Mouse (Mus musculus): ENCODE data around the gene Nub1. TPM values are rescaled to one million over a fixed set of nuclear protein-coding genes. Genes with fewer than 3 reads are reported as not detected.

Nub1 gene
- polyA plus RNA-seq (2014; fragmentation: Nextera tagmentation; extraction: Ambion mirVana), result 59.8 and 65.3 TPM in 2 replicates

GRCm38 (mm10) chr5:24685366-24686093 is at the start of gene Nub1:
Nub1 (plus strand) TSS chr5:24685532.
- Histone ChIP-seq H3K4me1 (ENCODE audit: control insufficient read depth, insufficient read depth, low read length) (peaks cover 3% of the 10 kb centered on the region), H3K27ac (ENCODE audit: low read depth, low read length) (peak within 1 kb of the TSS; percentile 89), H3K36me3 (ENCODE audit: control insufficient read depth, insufficient read depth, low read length) (peaks cover 9% of the 10 kb centered on the region; the same call in 1 of the 2 replicates), H3K9ac (ENCODE audit: low read length) (peak within 1 kb of the TSS; percentile 68), H3K4me3 (ENCODE audit: low read depth, low read length) (peak within 1 kb of the TSS; percentile 86), H3K27me3 (replicated peaks; ENCODE audit: control insufficient read depth, insufficient read depth, low read length) (no peaks in the 10 kb centered on the region), H3K9me3 (replicated peaks; ENCODE audit: control insufficient read depth, low read length) (no peaks in the 10 kb centered on the region), H3K4me2 (ENCODE audit: low read length) (peak within 1 kb of the TSS; percentile 61)
- under 1% methylated on average over 53 of the region's 53 CpGs for WGBS
- ATAC-seq, result peak; percentile 95
- DNase-seq (ENCODE audit: low spot score), result peak; percentile 98

- Histone ChIP-seq H3K27ac (ENCODE audit: low read depth, low read length) (no peak overlapping the region), H3K4me2 (ENCODE audit: low read length) (no peak overlapping the region), H3K4me3 (ENCODE audit: low read depth, low read length) (no peak overlapping the region), H3K27me3 (replicated peaks; ENCODE audit: control insufficient read depth, insufficient read depth, low read length) (no peaks in the 10 kb centered on the region), H3K9ac (ENCODE audit: low read length) (no peak overlapping the region), H3K4me1 (ENCODE audit: control insufficient read depth, insufficient read depth, low read length) (peaks cover 5% of the 10 kb centered on the region; the same call in 1 of the 2 replicates), H3K9me3 (replicated peaks; ENCODE audit: control insufficient read depth, low read length) (no peaks in the 10 kb centered on the region), H3K36me3 (ENCODE audit: control insufficient read depth, insufficient read depth, low read length) (no peaks in the 10 kb centered on the region)
- WGBS, result 79% methylated on average over 4 of the region's 4 CpGs
- DNase-seq (ENCODE audit: low spot score), result no peak
- no peak for ATAC-seq
Measured at GRCm38 (mm10) chr5:24636987-24637386, 48.3 kb upstream of the Nub1 start.

GRCm38 (mm10) chr5:24638131-24638530 is 47.2 kb upstream of the Nub1 start:
- DNase-seq (ENCODE audit: low spot score), result no peak
- Histone ChIP-seq H3K27ac (ENCODE audit: low read depth, low read length) (no peak overlapping the region), H3K9ac (ENCODE audit: low read length) (no peak overlapping the region), H3K4me3 (ENCODE audit: low read depth, low read length) (no peak overlapping the region), H3K9me3 (replicated peaks; ENCODE audit: control insufficient read depth, low read length) (no peaks in the 10 kb centered on the region), H3K36me3 (ENCODE audit: control insufficient read depth, insufficient read depth, low read length) (no peaks in the 10 kb centered on the region), H3K4me1 (ENCODE audit: control insufficient read depth, insufficient read depth, low read length) (peaks cover 5% of the 10 kb centered on the region; the same call in 1 of the 2 replicates), H3K27me3 (replicated peaks; ENCODE audit: control insufficient read depth, insufficient read depth, low read length) (no peaks in the 10 kb centered on the region), H3K4me2 (ENCODE audit: low read length) (no peak overlapping the region)
- WGBS, result 55% methylated on average over 6 of the region's 6 CpGs
- no peak for ATAC-seq

- Histone ChIP-seq H3K27me3 (replicated peaks; ENCODE audit: control insufficient read depth, insufficient read depth, low read length) (no peaks in the 10 kb centered on the region), H3K27ac (ENCODE audit: low read depth, low read length) (no peak overlapping the region), H3K9me3 (replicated peaks; ENCODE audit: control insufficient read depth, low read length) (no peaks in the 10 kb centered on the region), H3K4me2 (ENCODE audit: low read length) (no peak overlapping the region), H3K4me1 (ENCODE audit: control insufficient read depth, insufficient read depth, low read length) (peaks cover 5% of the 10 kb centered on the region; the same call in 1 of the 2 replicates), H3K36me3 (ENCODE audit: control insufficient read depth, insufficient read depth, low read length) (no peaks in the 10 kb centered on the region), H3K9ac (ENCODE audit: low read length) (no peak overlapping the region), H3K4me3 (ENCODE audit: low read depth, low read length) (no peak overlapping the region)
- ATAC-seq, result peak; percentile 49; the same call in 1 of the 2 replicates
- 71% methylated on average over 6 of the region's 6 CpGs for WGBS
- peak; percentile 64 for DNase-seq (ENCODE audit: low spot score)
Measured at GRCm38 (mm10) chr5:24639081-24639480, 46.3 kb upstream of the Nub1 start.

GRCm38 (mm10) chr5:24645454-24645853 is 39.9 kb upstream of the Nub1 start:
- Histone ChIP-seq H3K4me3 (ENCODE audit: low read depth, low read length) (no peak overlapping the region), H3K36me3 (ENCODE audit: control insufficient read depth, insufficient read depth, low read length) (no peaks in the 10 kb centered on the region), H3K27ac (ENCODE audit: low read depth, low read length) (no peak overlapping the region), H3K27me3 (replicated peaks; ENCODE audit: control insufficient read depth, insufficient read depth, low read length) (no peaks in the 10 kb centered on the region), H3K9me3 (replicated peaks; ENCODE audit: control insufficient read depth, low read length) (no peaks in the 10 kb centered on the region), H3K4me1 (ENCODE audit: control insufficient read depth, insufficient read depth, low read length) (no peaks in the 10 kb centered on the region), H3K4me2 (ENCODE audit: low read length) (no peak overlapping the region), H3K9ac (ENCODE audit: low read length) (no peak overlapping the region)
- ATAC-seq (no peak), DNase-seq (ENCODE audit: low spot score) (no peak)
- 56% methylated on average over 1 of the region's 1 CpGs for WGBS

- H3K4me2 ChIP-seq (ENCODE audit: low read length), result no peak overlapping the region
- no peaks in the 10 kb centered on the region for H3K36me3 ChIP-seq (ENCODE audit: control insufficient read depth, insufficient read depth, low read length)
- no peak overlapping the region for H3K4me3 ChIP-seq (ENCODE audit: low read depth, low read length)
Measured at GRCm38 (mm10) chr5:24649231-24649630, 36.1 kb upstream of the Nub1 start.

GRCm38 (mm10) chr5:24649701-24650100 is 35.6 kb upstream of the Nub1 start:
- H3K36me3 ChIP-seq (ENCODE audit: control insufficient read depth, insufficient read depth, low read length), result no peaks in the 10 kb centered on the region

More at GRCm38 (mm10) chr5:24649231-24649630, 36.1 kb upstream of the Nub1 start:
- no peak for ATAC-seq
- DNase-seq (ENCODE audit: low spot score), result no peak
- whole genome bisulfite sequencing, result 71% methylated on average over 4 of the region's 4 CpGs
- no peaks in the 10 kb centered on the region for H3K9me3 ChIP-seq (replicated peaks; ENCODE audit: control insufficient read depth, low read length)
- H3K9ac ChIP-seq (ENCODE audit: low read length), result no peak overlapping the region
- H3K4me1 ChIP-seq (ENCODE audit: control insufficient read depth, insufficient read depth, low read length), result no peaks in the 10 kb centered on the region
- no peaks in the 10 kb centered on the region for H3K27me3 ChIP-seq (replicated peaks; ENCODE audit: control insufficient read depth, insufficient read depth, low read length)
- H3K27ac ChIP-seq (ENCODE audit: low read depth, low read length), result no peak overlapping the region

GRCm38 (mm10) chr5:24651356-24651755 is 34.0 kb upstream of the Nub1 start:
- H3K4me3 ChIP-seq (ENCODE audit: low read depth, low read length), result no peak overlapping the region
- H3K4me2 ChIP-seq (ENCODE audit: low read length), result no peak overlapping the region
- WGBS, result 84% methylated on average over 6 of the region's 6 CpGs
- H3K4me1 ChIP-seq (ENCODE audit: control insufficient read depth, insufficient read depth, low read length), result no peaks in the 10 kb centered on the region
- ATAC-seq, result no peak
- no peak for DNase-seq (ENCODE audit: low spot score)
- no peak overlapping the region for H3K27ac ChIP-seq (ENCODE audit: low read depth, low read length)
- H3K36me3 ChIP-seq (ENCODE audit: control insufficient read depth, insufficient read depth, low read length), result no peaks in the 10 kb centered on the region
- H3K27me3 ChIP-seq (replicated peaks; ENCODE audit: control insufficient read depth, insufficient read depth, low read length), result no peaks in the 10 kb centered on the region
- no peak overlapping the region; the same call in 1 of the 2 replicates for H3K9ac ChIP-seq (ENCODE audit: low read length)
- H3K9me3 ChIP-seq (replicated peaks; ENCODE audit: control insufficient read depth, low read length), result no peaks in the 10 kb centered on the region

More at GRCm38 (mm10) chr5:24649701-24650100, 35.6 kb upstream of the Nub1 start:
- WGBS, result 71% methylated on average over 7 of the region's 7 CpGs
- Histone ChIP-seq H3K9ac (ENCODE audit: low read length) (no peak overlapping the region), H3K9me3 (replicated peaks; ENCODE audit: control insufficient read depth, low read length) (no peaks in the 10 kb centered on the region), H3K4me1 (ENCODE audit: control insufficient read depth, insufficient read depth, low read length) (no peaks in the 10 kb centered on the region), H3K4me3 (ENCODE audit: low read depth, low read length) (no peak overlapping the region), H3K27ac (ENCODE audit: low read depth, low read length) (no peak overlapping the region), H3K27me3 (replicated peaks; ENCODE audit: control insufficient read depth, insufficient read depth, low read length) (no peaks in the 10 kb centered on the region), H3K4me2 (ENCODE audit: low read length) (no peak overlapping the region)
- DNase-seq (ENCODE audit: low spot score) (no peak), ATAC-seq (no peak)
